Mouse (Mus musculus) gastrocnemius, adult 18-20 months (tissue): ENCODE data around the gene Ctf1. TPM values are rescaled to one million over a fixed set of nuclear protein-coding genes. Genes with fewer than 3 reads are reported as not detected.

Source experiments
- DNase-seq: peaks from one replicate; pipeline ENCODE4 v3.0.0; 2021; ENCODE audit warnings: low spot score
- long read RNA-seq, 2 experiments: library from polyadenylated mRNA; stranded (forward); transcript quantifications; one replicate each; pipeline ENCODE4 v2.0.0; 2021
- total RNA-seq, 2 experiments: library from RNA; stranded (reverse); gene quantifications; 2 replicates each; pipeline ENCODE4 v1.2.3; 2021

The Ctf1 gene
- 10 to 100 TPM; 17.3 to 17.5 TPM for total RNA-seq
- long read RNA-seq, experiment 1, transcript Ctf1-201 (3 exons, 1,352 nt), result minor isoform, 9 of 33 reads
- long read RNA-seq, experiment 1, transcript Ctf1-204 (3 exons, 784 nt), result major isoform, 19 of 33 reads
- long read RNA-seq, experiment 1, partial matches to known transcripts, result 0 of 33 reads
- long read RNA-seq, experiment 1, other reads (novel, unspliced or antisense), result 4 of 33 reads
- long read RNA-seq, experiment 2, transcript Ctf1-201 (3 exons, 1,352 nt), result minor isoform, 9 of 32 reads
- long read RNA-seq, experiment 2, transcript Ctf1-204 (3 exons, 784 nt), result major isoform, 12 of 32 reads
- long read RNA-seq, experiment 2, partial matches to known transcripts, result 0 of 32 reads
- long read RNA-seq, experiment 2, other reads (novel, unspliced or antisense), result 7 of 32 reads

DNA sequence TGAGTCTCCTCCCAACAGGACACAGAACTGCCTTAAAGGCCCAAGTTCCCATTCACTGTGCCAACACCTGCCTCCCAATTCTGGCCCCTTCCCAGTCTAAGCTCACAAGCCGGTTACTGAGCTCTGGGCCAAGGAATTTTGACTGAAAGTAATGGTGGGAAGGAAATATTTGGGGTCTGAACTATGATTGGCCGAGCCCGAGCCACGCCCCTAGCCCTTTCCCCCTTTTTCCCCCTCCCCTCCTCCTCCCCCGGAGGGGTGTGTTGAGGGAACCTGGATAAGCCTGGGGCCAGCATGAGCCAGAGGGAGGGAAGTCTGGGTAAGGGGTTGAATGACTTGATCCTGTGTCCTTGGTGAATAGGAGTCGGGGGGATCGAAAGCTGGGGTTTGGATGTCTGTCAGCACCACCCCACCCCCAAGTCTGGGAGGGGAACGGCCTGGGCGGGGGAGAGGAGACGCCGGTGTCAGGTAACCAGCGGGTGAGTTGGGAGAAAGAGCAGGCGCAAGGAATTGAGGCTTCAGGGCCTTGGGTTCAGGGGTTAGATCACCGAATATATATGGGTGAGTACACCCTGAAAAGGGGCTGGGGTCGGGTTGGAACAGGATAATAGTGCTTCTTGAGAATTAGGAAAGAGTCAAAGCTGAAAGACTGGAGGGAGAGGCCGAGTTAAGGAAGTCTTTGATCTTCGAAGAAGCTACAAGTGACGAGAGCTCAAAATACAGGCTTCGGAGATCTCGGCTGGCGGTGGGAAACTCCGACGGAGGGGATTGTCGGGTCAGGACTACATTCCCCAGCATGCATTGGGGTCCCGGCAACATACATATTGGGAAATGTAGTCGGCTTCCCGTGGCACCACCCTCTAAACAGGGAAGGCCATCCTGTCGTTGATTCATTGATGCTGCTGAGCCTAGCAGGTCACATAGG is at the start of gene Ctf1:
Gene Ctf1 (plus strand): TSS at position 276 of the 925 bp plus-strand sequence.
- DNase-seq, result peak; percentile 79

DNA sequence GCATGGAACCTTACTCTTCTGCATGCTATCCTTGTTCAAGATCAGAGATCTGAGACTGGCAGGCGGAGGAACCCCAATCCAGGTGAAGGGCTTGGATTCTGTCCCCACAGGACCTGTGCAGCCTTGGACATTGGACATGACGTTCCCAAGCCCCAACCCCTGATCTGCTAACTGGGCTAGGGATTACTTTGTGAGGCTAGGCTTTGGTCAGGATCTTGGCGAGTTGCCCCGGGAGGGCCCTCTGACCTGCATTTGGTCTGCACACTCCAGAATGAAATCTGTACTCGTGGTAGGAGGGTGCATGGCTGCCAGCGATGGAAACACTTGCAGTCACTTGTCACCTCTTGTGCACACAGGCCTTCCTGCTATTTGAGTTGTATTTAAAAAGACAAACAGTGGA is 49.6 kb upstream of the Ctf1 start:
- DNase-seq, result no peak

DNA sequence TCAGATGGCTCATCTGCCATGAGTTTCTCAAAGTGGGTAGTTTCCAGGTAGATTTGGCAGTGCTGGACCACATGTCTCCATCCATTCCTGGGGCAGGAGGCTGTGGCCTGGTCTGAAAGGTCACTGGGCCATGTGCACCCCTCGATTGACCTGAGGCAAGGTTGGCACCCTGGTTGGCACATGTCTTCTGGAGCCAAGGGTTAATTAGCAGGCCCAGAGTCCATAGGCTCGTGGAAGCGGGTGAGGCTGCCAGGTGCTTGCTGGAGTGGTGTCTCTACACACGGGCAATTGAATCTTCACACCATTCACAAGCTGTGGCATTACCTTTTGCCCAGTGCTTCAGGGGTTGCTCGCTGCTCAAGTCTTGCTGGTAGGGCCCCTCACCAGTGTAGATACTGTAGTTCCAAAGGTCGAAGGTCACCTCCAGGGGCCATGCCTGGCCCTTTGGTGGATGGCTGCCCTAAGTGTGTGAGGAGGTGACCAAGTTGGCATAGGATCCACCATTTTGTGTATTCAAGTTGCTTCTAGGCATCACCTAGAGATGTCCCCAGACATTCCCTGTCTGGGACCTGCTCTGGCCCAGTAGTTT is 46.4 kb upstream of the Ctf1 start:
- DNase-seq, result no peak

DNA sequence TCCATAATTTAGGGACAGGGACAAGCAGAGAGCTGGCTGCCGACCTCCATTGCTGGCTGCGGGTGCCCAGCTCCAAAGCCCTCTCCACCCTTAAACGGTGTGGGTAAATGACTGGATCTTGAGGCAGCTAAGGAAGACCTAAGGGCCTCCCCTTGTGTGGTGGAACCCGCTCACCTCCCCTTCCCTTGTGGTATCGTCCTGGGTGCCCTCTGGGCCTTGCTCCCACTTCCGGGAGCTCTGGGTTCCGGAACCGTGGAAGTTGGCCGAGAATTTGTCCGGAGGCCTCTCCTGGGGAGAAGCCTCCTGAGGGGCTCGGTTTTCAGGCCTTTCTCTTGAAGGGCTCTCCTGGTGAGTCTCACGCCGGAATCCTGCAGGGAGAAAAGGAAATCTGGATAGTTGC is 45.9 kb upstream of the Ctf1 start:
- no peak for DNase-seq

DNA sequence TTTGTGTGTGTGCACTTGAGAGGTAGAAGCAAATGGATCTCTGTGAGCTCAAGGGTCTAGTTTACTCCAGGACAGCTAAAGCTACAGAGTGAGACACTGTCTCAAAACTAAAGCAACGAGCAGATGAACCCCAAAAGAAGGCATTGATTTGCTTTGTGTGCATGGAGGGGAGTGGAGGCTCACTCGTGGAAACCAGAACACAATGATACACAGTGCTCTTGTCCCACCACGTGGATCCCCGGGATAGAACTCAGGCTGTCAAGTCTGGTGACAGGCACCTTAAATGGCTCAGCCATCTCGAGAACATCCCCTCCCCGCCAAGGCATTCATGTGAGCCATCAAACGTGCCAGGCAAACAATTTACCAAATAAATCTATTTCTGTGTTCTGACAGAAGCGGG is 45.4 kb upstream of the Ctf1 start:
- no peak for DNase-seq

DNA sequence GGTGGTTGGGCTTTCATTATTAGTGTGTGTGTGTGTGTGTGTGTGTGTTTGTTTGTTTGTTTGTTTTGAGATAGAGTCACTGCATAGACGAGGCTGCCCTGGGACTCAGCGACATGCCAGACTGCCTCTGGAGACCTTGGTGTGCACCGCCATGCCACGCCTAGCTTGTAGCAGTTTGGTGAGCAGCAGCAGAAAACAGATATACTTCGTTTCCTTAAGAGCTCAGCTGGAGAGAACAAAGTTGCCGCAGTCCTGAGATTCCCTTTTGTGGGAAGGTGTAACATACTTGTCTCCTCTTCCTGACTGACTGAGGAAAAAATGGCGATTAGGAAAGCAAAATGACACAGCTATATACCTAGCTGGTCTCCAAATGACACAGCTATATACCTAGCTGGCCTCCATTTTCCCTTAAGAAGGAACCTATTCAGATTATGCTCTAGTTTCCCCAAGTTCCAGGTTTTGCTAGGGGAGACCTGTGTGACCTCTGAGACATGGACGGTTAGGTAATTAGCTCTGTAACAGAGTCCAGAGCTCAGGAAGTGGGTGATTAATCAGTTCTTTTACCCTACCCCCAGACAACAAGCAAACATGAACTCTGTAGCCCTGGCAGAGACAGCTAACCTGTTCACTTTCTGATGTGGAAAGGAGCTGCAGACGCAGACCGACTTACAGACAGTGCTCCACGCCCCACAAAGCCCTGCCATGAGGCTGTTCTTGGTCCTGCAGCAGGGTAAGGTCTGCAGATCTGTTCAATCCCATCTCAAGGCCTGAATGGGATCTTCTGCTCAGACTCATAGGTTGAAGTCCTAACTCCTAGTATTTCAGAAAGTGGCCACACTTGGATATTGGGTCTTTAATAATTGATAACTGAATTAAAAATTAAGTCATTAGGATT is 40.4 kb upstream of the Ctf1 start:
- no peak for DNase-seq

DNA sequence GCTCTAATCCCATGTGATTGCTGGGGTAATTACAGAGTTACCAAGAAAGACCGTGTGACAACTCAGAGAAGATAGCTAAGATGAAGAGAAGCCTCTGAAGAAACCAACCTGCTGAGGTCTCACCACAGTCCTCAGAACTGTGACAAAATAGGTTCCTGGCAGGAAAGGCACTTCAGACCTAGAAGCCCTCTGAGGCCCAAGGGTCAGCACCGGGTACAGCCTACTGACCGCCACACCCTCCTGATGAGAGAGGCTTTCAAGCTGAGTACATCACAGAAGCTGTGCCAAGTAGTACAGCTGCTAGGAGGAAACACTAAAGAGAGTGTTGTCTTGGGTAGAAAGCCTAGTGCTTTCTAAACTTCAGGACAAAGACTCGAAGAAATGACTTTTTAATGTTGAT is 39.8 kb upstream of the Ctf1 start:
- DNase-seq, result no peak

DNA sequence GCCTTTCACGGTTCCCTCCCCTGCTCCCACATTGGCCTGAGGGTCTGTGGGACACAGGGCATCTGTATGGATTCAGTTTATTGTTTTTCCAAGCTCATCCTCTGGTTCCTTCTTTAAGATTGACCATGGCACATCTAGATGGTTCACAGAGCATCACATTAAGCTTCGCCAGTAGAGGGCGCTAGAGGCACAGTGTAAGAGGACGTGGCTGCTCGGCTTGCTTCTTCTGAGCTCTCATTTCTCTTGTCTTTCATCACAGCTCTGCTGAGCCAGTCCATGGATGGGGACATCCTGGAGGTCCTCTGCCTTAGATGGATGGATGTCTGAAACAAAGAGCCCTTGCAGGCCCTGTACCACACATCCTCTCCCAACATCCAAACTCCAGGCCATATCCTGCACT is 37.6 kb upstream of the Ctf1 start:
- peak; percentile 88 for DNase-seq

DNA sequence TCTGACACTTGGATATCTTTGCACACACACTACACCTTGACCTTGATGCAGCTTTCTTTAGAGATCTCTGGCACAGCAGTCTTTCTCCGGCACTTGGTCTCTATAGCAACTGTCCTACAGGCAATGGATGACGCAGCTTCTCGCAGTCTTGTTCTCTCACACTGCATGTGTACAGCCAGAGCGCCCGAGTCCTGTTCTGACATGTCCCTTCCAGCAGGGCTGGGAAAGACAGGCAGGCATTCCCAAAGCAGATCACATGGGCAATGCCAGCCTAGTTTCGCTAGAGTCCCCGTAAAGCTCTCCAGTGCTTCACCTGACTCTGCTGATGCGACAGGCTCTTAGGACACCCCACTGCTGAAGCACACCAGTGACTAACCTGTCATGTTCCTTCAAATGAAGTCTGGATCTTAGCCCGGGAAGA is 37.1 kb upstream of the Ctf1 start:
- DNase-seq, result no peak

DNA sequence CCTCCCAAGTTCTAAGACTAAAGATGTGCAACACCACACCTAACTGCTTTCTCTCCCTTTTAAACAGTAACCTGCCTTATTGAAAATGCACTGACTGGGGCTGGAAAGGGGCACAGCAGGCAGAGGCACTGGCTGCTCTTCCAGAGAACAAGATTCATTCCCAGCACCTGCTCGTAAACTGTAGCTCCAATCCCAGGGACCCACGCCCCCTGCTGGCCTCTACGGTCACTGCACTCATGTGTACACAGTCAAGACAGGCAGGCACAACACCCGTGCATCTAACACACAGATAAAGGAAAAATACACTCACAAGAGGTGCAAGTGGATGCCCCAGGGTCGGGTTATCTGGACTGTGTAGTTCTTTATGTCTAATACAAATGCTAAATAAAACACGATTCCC is 35.5 kb upstream of the Ctf1 start:
- DNase-seq, result peak; percentile 39

DNA sequence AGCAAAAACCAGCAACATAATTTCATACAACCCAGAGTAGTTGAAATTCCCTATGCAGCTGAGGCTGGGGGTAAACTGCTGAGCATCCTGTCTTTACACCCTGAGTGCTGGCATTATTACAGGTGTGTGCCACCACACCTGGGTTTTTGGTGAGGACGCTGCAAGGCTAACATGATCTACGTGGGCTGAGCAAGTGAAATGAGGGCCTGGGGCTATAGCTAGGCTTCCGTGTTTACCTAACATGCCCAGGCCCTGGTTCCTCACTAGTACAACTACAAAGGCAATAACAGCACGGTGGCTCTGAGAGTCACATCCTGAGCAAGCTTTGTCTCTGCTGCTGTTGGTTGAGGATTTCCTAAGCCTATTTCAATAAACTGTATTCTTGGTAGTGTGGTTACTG is 34.9 kb upstream of the Ctf1 start:
- no peak for DNase-seq

DNA sequence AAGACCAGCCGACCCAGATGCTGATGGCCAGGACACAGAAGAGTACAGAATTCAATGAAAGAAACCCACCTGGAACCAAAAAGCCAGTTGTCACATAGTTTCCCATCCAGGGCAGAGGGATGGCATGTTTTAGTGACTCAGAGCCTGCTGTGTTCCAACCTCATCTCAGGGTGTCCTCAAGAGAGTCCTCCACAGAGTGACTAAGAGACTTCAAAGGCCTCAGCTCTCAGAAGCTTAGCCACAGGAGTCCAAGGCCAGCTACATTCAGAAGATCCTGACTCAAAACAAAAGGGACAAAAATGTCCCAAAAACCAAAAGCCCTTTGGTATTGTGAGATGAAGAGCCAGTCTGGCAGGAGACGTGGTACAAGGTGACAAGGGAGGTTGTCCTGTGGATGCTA is 33.7 kb upstream of the Ctf1 start:
- no peak for DNase-seq

DNA sequence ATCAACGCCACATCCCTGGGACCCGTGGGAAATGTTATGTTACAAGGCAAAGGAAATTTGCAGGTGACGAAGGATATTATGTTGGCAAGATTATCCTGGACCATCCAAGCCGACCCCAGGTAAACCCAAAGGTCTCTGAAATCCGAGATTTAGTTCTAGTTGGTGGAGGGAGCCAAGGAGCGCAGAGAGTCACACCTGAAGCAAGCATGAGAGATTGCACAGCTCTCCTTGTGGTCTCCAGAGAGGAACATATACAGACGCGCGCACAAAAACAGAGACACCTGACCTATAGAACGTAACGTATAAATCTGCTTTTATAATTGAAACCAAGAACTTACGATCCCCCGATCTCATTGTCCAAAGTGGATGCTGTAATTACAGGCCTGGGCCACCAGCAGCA is 32.0 kb upstream of the Ctf1 start:
- no peak for DNase-seq

DNA sequence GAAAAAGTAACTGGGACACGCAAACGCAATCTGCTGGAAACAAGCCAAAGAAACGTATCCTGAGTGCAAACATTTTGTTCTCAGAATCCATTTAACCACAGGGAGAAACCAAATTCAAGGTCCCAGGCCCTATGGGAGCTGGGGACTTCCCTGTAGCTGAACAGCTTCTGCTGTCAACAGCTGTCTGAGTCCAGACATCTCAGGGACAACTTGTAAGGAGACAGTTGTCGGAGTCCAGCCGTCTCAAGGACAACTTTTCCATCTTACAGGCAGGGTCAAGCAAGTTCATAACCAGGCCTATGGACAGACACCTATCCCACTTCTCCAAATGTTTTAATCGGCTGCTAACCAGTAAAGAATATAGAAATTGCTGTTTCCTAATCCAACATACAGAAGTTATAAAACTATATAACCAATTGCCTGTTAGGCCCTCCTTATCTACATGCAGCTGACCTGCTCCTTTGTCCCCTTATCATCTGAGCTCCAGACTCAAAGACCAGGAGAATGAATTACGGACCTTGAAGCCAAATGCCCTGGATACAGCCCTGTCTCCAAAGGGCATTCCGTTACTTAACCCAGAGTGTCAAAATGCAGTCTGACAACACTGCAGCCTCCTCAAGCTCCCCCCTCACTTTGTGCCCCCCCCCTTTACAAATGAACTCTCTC is 30.5 kb upstream of the Ctf1 start:
- DNase-seq, result no peak

DNA sequence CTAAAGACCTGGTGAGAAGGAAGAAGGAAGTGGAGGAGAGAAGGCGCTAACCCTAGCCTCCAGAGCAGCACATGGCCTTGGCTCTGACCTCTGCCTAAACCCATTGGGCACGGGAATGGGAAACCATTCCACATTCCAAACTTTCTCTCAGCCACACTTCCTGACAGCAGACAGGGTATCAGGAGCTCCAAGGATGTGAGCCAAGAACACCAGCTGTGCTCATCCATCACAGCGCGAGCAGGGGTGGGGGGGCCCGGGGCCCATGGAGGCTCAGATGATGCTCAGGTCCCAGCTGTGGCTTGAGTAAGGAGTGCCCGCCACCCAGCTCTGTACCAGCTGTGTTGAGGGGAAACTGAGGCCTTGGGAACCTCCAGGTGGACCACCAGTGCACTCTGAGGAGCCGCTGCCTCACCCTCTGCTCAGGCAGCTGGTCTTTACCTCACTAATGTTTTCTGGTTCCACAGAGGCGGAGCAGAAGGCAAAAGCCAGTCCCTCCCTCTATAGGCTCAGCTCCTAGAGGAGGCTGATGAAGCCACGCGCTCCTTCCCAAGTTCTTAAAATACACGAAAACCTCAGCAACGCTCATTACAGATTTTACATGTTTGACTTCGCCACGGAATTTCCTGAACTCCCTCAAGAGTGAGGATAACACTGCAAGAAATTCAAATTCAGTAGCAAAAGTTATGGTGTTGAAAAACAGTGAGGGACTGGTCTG is 27.1 kb upstream of the Ctf1 start:
- peak; percentile 72 for DNase-seq

DNA sequence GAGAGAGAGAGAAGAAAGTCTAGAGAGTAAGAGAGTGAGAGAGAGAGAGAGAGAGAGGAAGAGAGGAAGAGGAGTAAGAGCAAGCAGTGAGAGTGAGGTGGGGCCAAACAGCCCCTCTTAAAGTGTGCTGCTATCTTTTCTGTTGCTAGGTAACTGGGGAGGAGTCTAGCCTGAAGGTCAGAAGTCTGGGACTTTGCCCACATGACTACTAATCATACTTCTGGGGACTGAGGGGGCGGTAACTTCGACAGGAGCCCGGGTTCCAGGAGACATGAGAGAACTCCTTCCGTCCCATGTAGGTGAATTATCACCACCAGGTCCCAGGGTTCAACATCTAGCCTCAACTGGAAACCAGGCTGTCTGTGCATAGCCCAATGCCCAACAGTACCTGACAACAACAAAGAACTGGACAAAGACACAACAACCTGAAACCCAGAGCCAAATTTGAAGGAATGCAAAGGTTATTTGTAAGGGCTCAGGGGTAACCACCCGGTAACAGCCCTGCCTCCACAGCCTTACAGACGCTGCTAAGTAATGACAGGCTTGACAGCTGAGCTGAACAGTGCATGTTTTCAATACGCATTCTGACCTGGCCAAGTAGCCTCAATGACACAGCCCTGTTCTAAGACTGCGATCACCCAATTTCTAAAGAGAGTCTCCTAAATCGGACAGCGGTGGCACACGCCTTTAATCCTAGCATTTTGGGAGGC is 25.6 kb upstream of the Ctf1 start:
- DNase-seq, result no peak

DNA sequence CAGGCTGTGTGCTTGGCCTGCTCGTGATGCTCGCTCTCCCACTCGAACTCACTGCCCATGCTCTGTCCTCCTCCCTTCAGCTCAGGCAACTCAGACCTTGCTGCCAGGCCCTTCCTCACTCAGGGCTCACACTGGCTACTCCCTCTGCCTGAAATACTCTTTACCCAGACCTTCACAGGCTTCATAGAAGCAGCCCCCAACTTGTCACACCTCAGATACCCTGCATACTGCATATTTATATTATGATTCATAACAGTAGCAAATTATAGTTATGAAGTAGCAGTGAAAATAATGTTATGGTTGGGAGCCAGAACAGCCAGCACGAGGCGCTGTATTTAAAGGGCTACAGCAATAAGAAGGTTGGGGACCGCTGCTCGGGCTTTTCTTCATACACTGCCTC is 23.6 kb upstream of the Ctf1 start:
- DNase-seq, result no peak

DNA sequence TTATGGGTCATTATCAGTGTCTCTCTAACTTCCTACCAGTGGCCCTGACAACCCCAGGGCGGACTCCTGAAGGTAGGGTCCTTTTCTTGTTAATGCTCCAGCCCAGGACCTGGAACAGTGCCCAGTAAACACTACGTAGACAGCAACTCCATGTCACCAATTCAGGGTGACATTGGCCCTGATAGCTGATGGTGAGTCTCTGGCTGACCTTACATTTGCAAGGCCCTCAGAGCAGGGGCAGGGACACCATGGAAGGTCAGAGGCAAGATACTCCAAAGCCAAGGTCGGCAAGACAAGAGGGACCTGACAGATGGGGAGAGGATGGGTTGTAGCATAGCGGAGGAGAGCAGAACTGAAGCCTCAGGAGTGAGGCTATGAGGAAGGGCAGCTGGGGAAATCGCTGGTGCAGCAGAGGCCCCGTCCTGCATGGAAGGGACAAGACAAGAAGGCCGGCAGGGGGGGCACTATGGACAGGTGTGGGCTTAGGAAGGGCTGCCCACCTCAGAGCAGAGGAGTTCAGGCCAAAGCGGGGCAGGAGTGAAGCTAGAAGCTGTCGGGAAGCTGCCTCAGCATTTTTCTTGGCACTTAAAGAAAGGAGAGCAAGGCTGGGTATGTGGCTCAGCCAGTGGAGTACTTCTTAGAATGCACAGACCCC is 22.8 kb upstream of the Ctf1 start:
- DNase-seq, result no peak
